Comparison of ENCODE assay signal across 18 mouse cellular contexts in the genomic region with DNA sequence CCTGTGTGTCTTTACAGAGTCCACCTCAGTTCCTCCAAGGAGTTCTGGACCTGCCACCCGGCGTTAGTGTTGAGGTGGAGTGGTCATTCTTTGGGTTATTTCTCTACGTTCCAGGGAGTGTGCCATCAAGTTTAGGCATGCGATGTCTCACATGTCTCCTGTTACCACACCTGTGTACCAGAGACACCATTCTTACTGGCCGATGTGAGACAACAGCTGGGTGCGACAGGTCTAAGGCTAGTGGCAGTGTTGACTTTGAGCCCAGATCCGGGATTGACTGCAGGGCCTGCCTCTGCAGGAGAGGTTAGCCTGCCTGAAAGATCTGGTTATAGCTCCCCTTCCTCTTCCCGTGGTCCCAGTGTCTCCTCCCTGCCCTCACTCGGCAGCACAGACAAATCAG. TPM values are rescaled to one million over a fixed set of nuclear protein-coding genes. Genes with fewer than 3 reads are reported as not detected.
DNase-seq lines count a peak whose midpoint lies in the region; ATAC-seq and TF ChIP-seq lines count a peak whose summit lies in the region.
"Had no signal": no experiment of that assay in that cellular context is flagged by ENCODE, and none has a peak within 500 bp of the region (broad histone marks: within the 10 kb centered on the region; RNA-seq: fewer than 3 reads in every experiment).

No protein-coding gene starts in this region.

- peak overlapping the region; percentile 88 for H3K27ac ChIP-seq in hindbrain, embryonic 10.5 days
- no peak overlapping the region for H3K27ac ChIP-seq in hindbrain, embryonic 14.5 days
- H3K27ac ChIP-seq in liver, embryonic 14.5 days: no peak overlapping the region
- H3K27ac ChIP-seq in liver, postnatal 0 days (ENCODE audit: low read depth): no peak overlapping the region
- 0 out of 2 replicates have a peak overlapping the region, but pooled peaks have one; percentile 7 for H3K27ac ChIP-seq in stomach, embryonic 16.5 days (ENCODE audit: low read length)
- H3K27ac ChIP-seq: heart, embryonic 15.5 days; layer of hippocampus, adult 2 months had no signal

- WGBS in hindbrain, embryonic 10.5 days: 77% methylated on average over 9 of the region's 9 CpGs
- 82% methylated on average over 9 of the region's 9 CpGs for WGBS in hindbrain, embryonic 14.5 days
- 82% methylated on average over 9 of the region's 9 CpGs for WGBS in liver, embryonic 14.5 days (ENCODE audit: insufficient replicate concordance)
- WGBS in liver, postnatal 0 days (ENCODE audit: insufficient replicate concordance): 80% methylated on average over 9 of the region's 9 CpGs
- 59% methylated on average over 9 of the region's 9 CpGs for WGBS in stomach, embryonic 16.5 days

- no peak for TF ChIP-seq CTCF in liver, embryonic 14.5 days (IDR thresholded peaks at IDR 0.05; ENCODE audit: low read depth)
- TF ChIP-seq CTCF in liver, postnatal 0 days (IDR thresholded peaks at IDR 0.05; ENCODE audit: low read depth): no peak

- ATAC-seq in hindbrain, embryonic 14.5 days (ENCODE audit: low FRiP score): no peak
- ATAC-seq in liver, embryonic 14.5 days (ENCODE audit: insufficient read depth): 0 out of 2 replicates have a peak, but pooled peaks have one; percentile 0
- no peak for ATAC-seq in liver, postnatal 0 days
- ATAC-seq in stomach, embryonic 16.5 days (ENCODE audit: insufficient read depth, low FRiP score): no peak
- ATAC-seq: activated CD4-positive, CD25-positive, alpha-beta regulatory T cell, adult 4 months; forebrain, postnatal 0 days had no signal

- no peak overlapping the region for H3K4me3 ChIP-seq in hindbrain, embryonic 10.5 days
- H3K4me3 ChIP-seq in hindbrain, embryonic 14.5 days (replicated peaks; ENCODE audit: low read length): no peak overlapping the region
- H3K4me3 ChIP-seq in liver, embryonic 14.5 days (ENCODE audit: insufficient read depth in 1 of 2, low read depth in 2 of 2, low read length in 2 of 2): no peak overlapping the region
- H3K4me3 ChIP-seq in liver, postnatal 0 days (ENCODE audit: low read depth, low read length): no peak overlapping the region
- no peak overlapping the region for H3K4me3 ChIP-seq in stomach, embryonic 16.5 days (replicated peaks; ENCODE audit: low read length)
- H3K4me3 ChIP-seq: heart, embryonic 15.5 days; layer of hippocampus, adult 2 months had no signal

- peak; percentile 19 for DNase-seq in cerebellum, adult 11-12 months
- no peak for DNase-seq in cerebellum, postnatal 14 days
- DNase-seq in hindbrain, embryonic 10.5 days (ENCODE audit: low spot score): no peak
- no peak for DNase-seq in hindbrain, embryonic 14.5 days (ENCODE audit: low spot score)
- no peak for DNase-seq in liver, embryonic 14.5 days (ENCODE audit: low read depth in 3 of 3, low spot score in 3 of 3)
- DNase-seq in liver, postnatal 0 days: no peak
- no peak for DNase-seq in left cerebral cortex, adult 11 months (ENCODE audit: low spot score)
- DNase-seq: adrenal gland, adult 8-10 months; cerebellum, postnatal 25 days; forebrain, postnatal 0 days; gastrocnemius, postnatal 36 days; kidney, postnatal 25 days; lung, postnatal 4 days; thymus, postnatal 14 days had no signal

- H3K9me3 ChIP-seq in hindbrain, embryonic 10.5 days: peaks cover 5% of the 10 kb centered on the region
- H3K9me3 ChIP-seq in hindbrain, embryonic 14.5 days (ENCODE audit: control insufficient read depth, low read length): 0 out of 2 replicates have a peak, but pooled peaks cover 7% of the 10 kb centered on the region
- peaks cover 2% of the 10 kb centered on the region; the same call in 1 of the 2 replicates for H3K9me3 ChIP-seq in liver, embryonic 14.5 days (ENCODE audit: control insufficient read depth, low read length)
- H3K9me3 ChIP-seq in liver, postnatal 0 days (ENCODE audit: low read length): peaks cover 5% of the 10 kb centered on the region
- no peaks in the 10 kb centered on the region for H3K9me3 ChIP-seq in stomach, embryonic 16.5 days (replicated peaks; ENCODE audit: control insufficient read depth, low read length)
- H3K9me3 ChIP-seq: heart, embryonic 15.5 days had no signal

- H3K36me3 ChIP-seq in hindbrain, embryonic 10.5 days: peaks cover 32% of the 10 kb centered on the region
- peaks cover 27% of the 10 kb centered on the region for H3K36me3 ChIP-seq in hindbrain, embryonic 14.5 days (replicated peaks; ENCODE audit: control insufficient read depth, insufficient read depth)
- H3K36me3 ChIP-seq in liver, embryonic 14.5 days (replicated peaks; ENCODE audit: control insufficient read depth, insufficient read depth, low read depth): peaks cover 50% of the 10 kb centered on the region
- peaks cover 28% of the 10 kb centered on the region for H3K36me3 ChIP-seq in liver, postnatal 0 days (replicated peaks; ENCODE audit: insufficient read depth, low read length)
- H3K36me3 ChIP-seq in stomach, embryonic 16.5 days (ENCODE audit: control insufficient read depth, insufficient read depth, low read length): no peaks in the 10 kb centered on the region

- TF ChIP-seq EP300 in liver, embryonic 14.5 days (IDR thresholded peaks at IDR 0.05; ENCODE audit: low read depth): no peak
- TF ChIP-seq EP300 in liver, postnatal 0 days (IDR thresholded peaks at IDR 0.05; ENCODE audit: low read depth): no peak

- no peak overlapping the region for H3K4me2 ChIP-seq in hindbrain, embryonic 14.5 days (replicated peaks)
- no peak overlapping the region for H3K4me2 ChIP-seq in liver, embryonic 14.5 days (ENCODE audit: low read depth)
- H3K4me2 ChIP-seq in liver, postnatal 0 days (ENCODE audit: low read depth, low read length): no peak overlapping the region
- no peak overlapping the region for H3K4me2 ChIP-seq in stomach, embryonic 16.5 days (ENCODE audit: low read depth, low read length)
- H3K4me2 ChIP-seq: heart, embryonic 15.5 days had no signal

- peaks cover 24% of the 10 kb centered on the region for H3K4me1 ChIP-seq in hindbrain, embryonic 10.5 days (replicated peaks)
- H3K4me1 ChIP-seq in hindbrain, embryonic 14.5 days (replicated peaks; ENCODE audit: control insufficient read depth, insufficient read depth, low read length): 0 out of 2 replicates have a peak, but pooled peaks cover 7% of the 10 kb centered on the region
- H3K4me1 ChIP-seq in liver, embryonic 14.5 days (replicated peaks; ENCODE audit: control insufficient read depth in 2 of 2, insufficient read depth in 2 of 2, low read length in 1 of 2): no peaks in the 10 kb centered on the region
- peaks cover 7% of the 10 kb centered on the region; the same call in 1 of the 2 replicates for H3K4me1 ChIP-seq in liver, postnatal 0 days (ENCODE audit: insufficient read depth)
- no peaks in the 10 kb centered on the region for H3K4me1 ChIP-seq in stomach, embryonic 16.5 days (ENCODE audit: control insufficient read depth, insufficient read depth, low read length)

- no peak overlapping the region for H3K9ac ChIP-seq in hindbrain, embryonic 14.5 days
- no peak overlapping the region for H3K9ac ChIP-seq in liver, embryonic 14.5 days (replicated peaks)
- no peak overlapping the region for H3K9ac ChIP-seq in liver, postnatal 0 days (replicated peaks)
- no peak overlapping the region for H3K9ac ChIP-seq in stomach, embryonic 16.5 days (ENCODE audit: low read length)
- H3K9ac ChIP-seq: forebrain, postnatal 0 days had no signal

- H3K27me3 ChIP-seq in hindbrain, embryonic 10.5 days (ENCODE audit: insufficient read depth, poor library complexity, severe bottlenecking): no peaks in the 10 kb centered on the region
- H3K27me3 ChIP-seq in hindbrain, embryonic 14.5 days (ENCODE audit: control insufficient read depth, insufficient read depth, low read length): no peaks in the 10 kb centered on the region
- no peaks in the 10 kb centered on the region for H3K27me3 ChIP-seq in liver, embryonic 14.5 days (ENCODE audit: control insufficient read depth, insufficient read depth, low read length)
- H3K27me3 ChIP-seq in liver, postnatal 0 days (ENCODE audit: insufficient read depth, low read length): no peaks in the 10 kb centered on the region
- no peaks in the 10 kb centered on the region for H3K27me3 ChIP-seq in stomach, embryonic 16.5 days (ENCODE audit: control insufficient read depth, insufficient read depth, low read length)
- H3K27me3 ChIP-seq: heart, embryonic 15.5 days had no signal

RNA-seq across cellular contexts. Expression of a gene that starts 36.8 kb away (rescaled TPM):
- polyA plus RNA-seq in hindbrain, embryonic 10.5 days (2016; fragmentation: Nextera tagmentation; extraction: Ambion mirVana): 15.1 and 18.7 TPM in 2 replicates
- polyA plus RNA-seq in hindbrain, embryonic 14.5 days (2014; fragmentation: Nextera tagmentation; extraction: Ambion mirVana): 31.0 and 33.9 TPM in 2 replicates
- polyA plus RNA-seq in liver, embryonic 14.5 days (2012; rRNA removed): 327 and 335 TPM in 2 replicates
- 285 and 306 TPM in 2 replicates for polyA plus RNA-seq in liver, embryonic 14.5 days (2014; fragmentation: Nextera tagmentation; extraction: Ambion mirVana)
- 154 TPM in 2 replicates for polyA plus RNA-seq in liver, postnatal 0 days (2015; fragmentation: Nextera tagmentation; extraction: Ambion mirVana)
- 25.5 and 28.3 TPM in 2 replicates for polyA plus RNA-seq in stomach, embryonic 16.5 days (2015; fragmentation: Nextera tagmentation; extraction: Ambion mirVana)

RNA-seq across cellular contexts. Expression of a gene that starts 38.3 kb away (rescaled TPM):
- 42.3 and 44.4 TPM in 2 replicates for polyA plus RNA-seq in hindbrain, embryonic 10.5 days (2016; fragmentation: Nextera tagmentation; extraction: Ambion mirVana)
- polyA plus RNA-seq in hindbrain, embryonic 14.5 days (2014; fragmentation: Nextera tagmentation; extraction: Ambion mirVana): 10.7 and 14.0 TPM in 2 replicates
- 1.0 and 1.2 TPM in 2 replicates for polyA plus RNA-seq in liver, embryonic 14.5 days (2012; rRNA removed)
- 2.0 and 2.1 TPM in 2 replicates for polyA plus RNA-seq in liver, embryonic 14.5 days (2014; fragmentation: Nextera tagmentation; extraction: Ambion mirVana)
- polyA plus RNA-seq in liver, postnatal 0 days (2015; fragmentation: Nextera tagmentation; extraction: Ambion mirVana): 6.0 and 6.8 TPM in 2 replicates
- 6.8 and 6.9 TPM in 2 replicates for polyA plus RNA-seq in stomach, embryonic 16.5 days (2015; fragmentation: Nextera tagmentation; extraction: Ambion mirVana)

RNA-seq across cellular contexts. Expression of a gene that starts 55.8 kb away (rescaled TPM):
- 1.0 and 3.5 TPM in 2 replicates for polyA plus RNA-seq in hindbrain, embryonic 10.5 days (2016; fragmentation: Nextera tagmentation; extraction: Ambion mirVana)
- 8.5 and 10.4 TPM in 2 replicates for polyA plus RNA-seq in hindbrain, embryonic 14.5 days (2014; fragmentation: Nextera tagmentation; extraction: Ambion mirVana)
- polyA plus RNA-seq in liver, embryonic 14.5 days (2012; rRNA removed): 0.01 and 0.04 TPM in 2 replicates
- polyA plus RNA-seq in liver, embryonic 14.5 days (2014; fragmentation: Nextera tagmentation; extraction: Ambion mirVana): 0.03 and 0.13 TPM in 2 replicates
- polyA plus RNA-seq in liver, postnatal 0 days (2015; fragmentation: Nextera tagmentation; extraction: Ambion mirVana): 0.32 and 0.40 TPM in 2 replicates
- polyA plus RNA-seq in stomach, embryonic 16.5 days (2015; fragmentation: Nextera tagmentation; extraction: Ambion mirVana): 0.09 and 0.18 TPM in 2 replicates
- polyA plus RNA-seq: activated CD4-positive, CD25-positive, alpha-beta regulatory T cell, adult 4 months had no signal

Comparison
In these comparisons a context has a peak if more than half of its experiments do, and no peak if none do; other contexts are left out.
1. H3K27ac ChIP-seq: peak in hindbrain, embryonic 10.5 days (single experiment) and stomach, embryonic 16.5 days (single experiment); none in hindbrain, embryonic 14.5 days (single experiment), liver, embryonic 14.5 days (single experiment) and liver, postnatal 0 days (single experiment).